In genomic region chr3:28551756-28552155, GRCm38 (mm10) we compare ENCODE assay signal across 25 mouse cellular contexts.
"Had no signal": no experiment of that assay in that cellular context is flagged by ENCODE, and none has a peak within 500 bp of the region (broad histone marks: within the 10 kb centered on the region; RNA-seq: fewer than 3 reads in every experiment).

No protein-coding gene starts in this region.

- ATAC-seq: liver, embryonic 12.5 days; midbrain, embryonic 16.5 days had no signal

- H3K36me3 ChIP-seq: kidney, embryonic 15.5 days; limb, embryonic 10.5 days; limb, embryonic 13.5 days; liver, embryonic 12.5 days; liver, embryonic 15.5 days; lung, embryonic 15.5 days; midbrain, embryonic 10.5 days; stomach, embryonic 15.5 days had no signal

- DNase-seq: kidney, postnatal 10 days; kidney, postnatal 36 days; layer of hippocampus, postnatal 36 days; liver; lung, adult 18-20 months; lung, postnatal 10 days; lung, postnatal 36 days; right cerebral cortex, adult 18-20 months; right cerebral cortex, postnatal 14 days; right cerebral cortex, postnatal 4 days; spleen, adult 18-20 months; thymus, postnatal 25 days had no signal

- H3K4me1 ChIP-seq: limb, embryonic 13.5 days; liver, embryonic 12.5 days; liver, embryonic 15.5 days had no signal

- H3K9me3 ChIP-seq: kidney, embryonic 15.5 days; limb, embryonic 10.5 days; limb, embryonic 13.5 days; liver, embryonic 12.5 days; liver, embryonic 15.5 days; lung, embryonic 15.5 days; megakaryocyte, embryonic 14.5 days; midbrain, embryonic 10.5 days; midbrain, embryonic 13.5 days; neural tube, embryonic 13.5 days; stomach, embryonic 15.5 days had no signal

- H3K4me2 ChIP-seq: kidney, embryonic 15.5 days; limb, embryonic 13.5 days; liver, embryonic 12.5 days; liver, embryonic 15.5 days; lung, embryonic 15.5 days; midbrain, embryonic 13.5 days; neural tube, embryonic 13.5 days; stomach, embryonic 15.5 days had no signal

- H3K4me3 ChIP-seq: kidney, embryonic 15.5 days; limb, embryonic 10.5 days; limb, embryonic 13.5 days; liver, embryonic 12.5 days; liver, embryonic 15.5 days; lung, embryonic 15.5 days; megakaryocyte, embryonic 14.5 days; midbrain, embryonic 10.5 days; midbrain, embryonic 13.5 days; myocyte; neural tube, embryonic 13.5 days; stomach, embryonic 15.5 days had no signal

- H3K9ac ChIP-seq: kidney, embryonic 15.5 days; limb, embryonic 13.5 days; liver, embryonic 12.5 days; liver, embryonic 15.5 days; lung, embryonic 15.5 days; midbrain, embryonic 13.5 days; neural tube, embryonic 13.5 days; stomach, embryonic 15.5 days had no signal

- H3K27me3 ChIP-seq: kidney, embryonic 15.5 days; liver, embryonic 12.5 days; liver, embryonic 15.5 days; lung, embryonic 15.5 days; megakaryocyte, embryonic 14.5 days; midbrain, embryonic 13.5 days; neural tube, embryonic 13.5 days; stomach, embryonic 15.5 days had no signal

- H3K27ac ChIP-seq: kidney, embryonic 15.5 days; limb, embryonic 10.5 days; limb, embryonic 13.5 days; liver, embryonic 12.5 days; liver, embryonic 15.5 days; lung, embryonic 15.5 days; midbrain, embryonic 10.5 days; midbrain, embryonic 13.5 days; neural tube, embryonic 13.5 days had no signal
